Mouse (Mus musculus): ENCODE results near the gene AC109138.7.

Gene AC109138.7

GRCm38 (mm10) chr19:4193129-4193528 is 21.0 kb upstream of the AC109138.7 start:
- no peak for DNase-seq

- no peak for DNase-seq
Observed at GRCm38 (mm10) chr19:4194021-4194724, 20.0 kb upstream of the AC109138.7 start.

GRCm38 (mm10) chr19:4194776-4195650 is 19.1 kb upstream of the AC109138.7 start:
- DNase-seq, result peak; percentile 81

- no peak for DNase-seq
Observed at GRCm38 (mm10) chr19:4196048-4196447, 18.1 kb upstream of the AC109138.7 start.

GRCm38 (mm10) chr19:4196548-4196947 is 17.6 kb upstream of the AC109138.7 start:
- DNase-seq, result no peak

- no peak for DNase-seq
Observed at GRCm38 (mm10) chr19:4197180-4197579, 17.0 kb upstream of the AC109138.7 start.

- DNase-seq, result peak; percentile 96
Observed at GRCm38 (mm10) chr19:4201291-4201909, 12.8 kb upstream of the AC109138.7 start, which contains the start of gene Rad9a. TSS of gene Rad9a (minus strand) at chr19:4201662.

GRCm38 (mm10) chr19:4202149-4202548 is 12.0 kb upstream of the AC109138.7 start:
- DNase-seq, result no peak

GRCm38 (mm10) chr19:4203148-4203547 is 11.0 kb upstream of the AC109138.7 start:
- DNase-seq, result no peak

GRCm38 (mm10) chr19:4203604-4204326 is 10.4 kb upstream of the AC109138.7 start:
- no peak for DNase-seq

GRCm38 (mm10) chr19:4204889-4205288 is 9.3 kb upstream of the AC109138.7 start:
- no peak for DNase-seq

GRCm38 (mm10) chr19:4206971-4207370 is 7.2 kb upstream of the AC109138.7 start:
- DNase-seq, result peak; percentile 65

GRCm38 (mm10) chr19:4208563-4208962 is 5.6 kb upstream of the AC109138.7 start:
- no peak for DNase-seq

GRCm38 (mm10) chr19:4211891-4212588 is 2.1 kb upstream of the AC109138.7 start:
- DNase-seq, result no peak

GRCm38 (mm10) chr19:4213524-4213974 is 608 bp upstream of the AC109138.7 start:
- DNase-seq, result no peak

- DNase-seq, result no peak
Observed at GRCm38 (mm10) chr19:4214771-4215450, 754 bp downstream of the AC109138.7 start.

- no peak for DNase-seq
Observed at GRCm38 (mm10) chr19:4215451-4215840, 1.3 kb downstream of the AC109138.7 start.

GRCm38 (mm10) chr19:4216041-4216685 is 2.0 kb downstream of the AC109138.7 start:
- no peak for DNase-seq

GRCm38 (mm10) chr19:4217140-4217539 is 3.0 kb downstream of the AC109138.7 start:
- no peak for DNase-seq

GRCm38 (mm10) chr19:4217855-4218254 is 3.7 kb downstream of the AC109138.7 start:
- DNase-seq, result no peak

GRCm38 (mm10) chr19:4218293-4218692 is 4.1 kb downstream of the AC109138.7 start:
- DNase-seq, result no peak

Measured in cerebellum, adult 8-10 months (tissue).